Comparison of ENCODE assay signal across 15 mouse cellular contexts in genomic region chr4:41087459-41088298, GRCm38 (mm10). TPM values are rescaled to one million over a fixed set of nuclear protein-coding genes. Genes with fewer than 3 reads are reported as not detected.
DNase-seq lines count a peak whose midpoint lies in the region; ATAC-seq and TF ChIP-seq lines count a peak whose summit lies in the region.
"Had no signal": no experiment of that assay in that cellular context is flagged by ENCODE, and none has a peak within 500 bp of the region (broad histone marks: within the 10 kb centered on the region; RNA-seq: fewer than 3 reads in every experiment).

No protein-coding gene starts in this region.

- 82% methylated on average over 16 of the region's 16 CpGs for WGBS in kidney, adult 2 months
- WGBS in liver, embryonic 11.5 days = 43% methylated on average over 16 of the region's 16 CpGs

- TF ChIP-seq POLR2A in kidney, adult 2 months (IDR thresholded peaks at IDR 0.05; ENCODE audit: low read depth, low read length) = no peak

- peak overlapping the region; percentile 42; the same call in 1 of the 2 replicates for H3K9ac ChIP-seq in liver, embryonic 11.5 days (ENCODE audit: low read depth, low read length)

- H3K4me3 ChIP-seq in kidney, adult 2 months (ENCODE audit: insufficient read depth, low read depth, low read length) = no peak overlapping the region
- H3K4me3 ChIP-seq in liver, embryonic 11.5 days (ENCODE audit: low read depth, low read length) = no peak overlapping the region
- H3K4me3 ChIP-seq: limb, embryonic 10.5 days had no signal

- DNase-seq in kidney, adult 2 months = no peak
- no peak for DNase-seq in kidney, adult 11 months
- peak; percentile 84 for DNase-seq in c-Kit-negative CD71-positive TER-119-positive erythroid progenitor cells, embryonic 14.5 days (ENCODE audit: low read depth, low spot score)
- DNase-seq in liver, embryonic 11.5 days (ENCODE audit: low spot score) = no peak
- DNase-seq in spleen, postnatal 4 days (ENCODE audit: low spot score in 2 of 2) = peak; percentile 48 to 66
- DNase-seq in retina, embryonic 14.5 days (ENCODE audit: low spot score) = no peak
- DNase-seq in adrenal gland, postnatal 14 days = no peak
- DNase-seq: adrenal gland, adult 2 months; cerebellum, adult 11 months; embryo, embryonic 11 days; heart, adult 11 months; midbrain, embryonic 14.5 days; thymus, postnatal 14 days had no signal

- H3K36me3 ChIP-seq in kidney, adult 2 months (ENCODE audit: control insufficient read depth, insufficient read depth, low read length) = no peaks in the 10 kb centered on the region
- H3K36me3 ChIP-seq in liver, embryonic 11.5 days (ENCODE audit: control insufficient read depth, insufficient read depth, low read length) = no peaks in the 10 kb centered on the region
- H3K36me3 ChIP-seq: limb, embryonic 10.5 days had no signal

- no peaks in the 10 kb centered on the region for H3K27me3 ChIP-seq in kidney, adult 2 months (replicated peaks; ENCODE audit: control insufficient read depth, insufficient read depth, low read length)
- no peaks in the 10 kb centered on the region for H3K27me3 ChIP-seq in liver, embryonic 11.5 days (replicated peaks; ENCODE audit: control insufficient read depth, insufficient read depth, low read length)

- peak overlapping the region; percentile 11; the same call in 1 of the 2 replicates for H3K27ac ChIP-seq in kidney, adult 2 months (ENCODE audit: insufficient read depth, low read depth, low read length)
- H3K27ac ChIP-seq in liver, embryonic 11.5 days (ENCODE audit: low read depth, low read length) = peak overlapping the region; percentile 88
- H3K27ac ChIP-seq: limb, embryonic 10.5 days had no signal

- no peaks in the 10 kb centered on the region for H3K4me1 ChIP-seq in kidney, adult 2 months (ENCODE audit: control insufficient read depth, insufficient read depth, low read length)
- peaks cover 37% of the 10 kb centered on the region for H3K4me1 ChIP-seq in liver, embryonic 11.5 days (replicated peaks; ENCODE audit: control insufficient read depth, insufficient read depth, low read length)

- peak; percentile 96 for ATAC-seq in liver, embryonic 11.5 days (replicated peaks; ENCODE audit: low FRiP score)

- no peaks in the 10 kb centered on the region for H3K9me3 ChIP-seq in liver, embryonic 11.5 days (ENCODE audit: control insufficient read depth, low read length)
- H3K9me3 ChIP-seq: limb, embryonic 10.5 days had no signal

- TF ChIP-seq CTCF in kidney, adult 2 months (conservative IDR thresholded peaks at IDR 0.05; ENCODE audit: insufficient read depth, insufficient read length, low read depth, low read length) = no peak

- H3K4me2 ChIP-seq in liver, embryonic 11.5 days = peak overlapping the region; percentile 51

RNA-seq across cellular contexts. Expression of gene Aqp3, which starts 10.3 kb away (rescaled TPM):
- 311 and 352 TPM in 2 replicates for polyA plus RNA-seq in kidney, adult 2 months (2012; rRNA removed)
- 12.7 and 15.7 TPM in 2 replicates for polyA plus RNA-seq in liver, embryonic 11.5 days (2014; fragmentation: Nextera tagmentation; extraction: Ambion mirVana)
- total RNA-seq in adrenal gland, postnatal 14 days (2021) = 2.7 TPM in 1 of 2 replicates, not detected in the other
- polyA plus RNA-seq: midbrain, embryonic 14.5 days had no signal

RNA-seq across cellular contexts. Expression of gene Nol6, which starts 36.6 kb away (rescaled TPM):
- 29.0 and 29.3 TPM in 2 replicates for polyA plus RNA-seq in kidney, adult 2 months (2012; rRNA removed)
- 35.8 and 39.8 TPM in 2 replicates for polyA plus RNA-seq in liver, embryonic 11.5 days (2014; fragmentation: Nextera tagmentation; extraction: Ambion mirVana)
- total RNA-seq in adrenal gland, postnatal 14 days (2021) = 45.2 and 49.5 TPM in 2 replicates

RNA-seq across cellular contexts. Expression of gene Aqp7, which starts 39.7 kb away (rescaled TPM):
- 30.1 and 30.6 TPM in 2 replicates for polyA plus RNA-seq in kidney, adult 2 months (2012; rRNA removed)
- polyA plus RNA-seq in liver, embryonic 11.5 days (2014; fragmentation: Nextera tagmentation; extraction: Ambion mirVana) = 0.86 and 1.2 TPM in 2 replicates
- 62.7 and 67.7 TPM in 2 replicates for total RNA-seq in adrenal gland, postnatal 14 days (2021)
- polyA plus RNA-seq: hindbrain, embryonic 11.5 days had no signal

RNA-seq across cellular contexts. Expression of gene Ube2r2, which starts 47.9 kb away (rescaled TPM):
- 59.7 and 67.4 TPM in 2 replicates for polyA plus RNA-seq in kidney, adult 2 months (2012; rRNA removed)
- polyA plus RNA-seq in liver, embryonic 11.5 days (2014; fragmentation: Nextera tagmentation; extraction: Ambion mirVana) = 46.7 and 49.2 TPM in 2 replicates
- total RNA-seq in adrenal gland, postnatal 14 days (2021) = 102 and 113 TPM in 2 replicates

Comparison
In these comparisons a context has a peak if more than half of its experiments do, and no peak if none do; other contexts are left out.
1. DNase-seq: peak in c-Kit-negative CD71-positive TER-119-positive erythroid progenitor cells, embryonic 14.5 days (single experiment) and spleen, postnatal 4 days (2 of 2); none in kidney, adult 2 months (single experiment), kidney, adult 11 months (single experiment), liver, embryonic 11.5 days (single experiment), retina, embryonic 14.5 days (single experiment) and adrenal gland, postnatal 14 days (single experiment).
2. RNA of gene Aqp3, which starts 10.3 kb away (polyA plus RNA-seq): 311 to 352 TPM in kidney, adult 2 months; 12.7 to 15.7 TPM in liver, embryonic 11.5 days; every median in the first group is over 10 times any median in the second.
3. RNA of gene Aqp7, which starts 39.7 kb away (polyA plus RNA-seq): 30.1 to 30.6 TPM in kidney, adult 2 months; 0.86 to 1.2 TPM in liver, embryonic 11.5 days; every median in the first group is over 10 times any median in the second.